Mouse (Mus musculus) c-Kit-positive CD71-negative TER-119-negative erythroid progenitor cells, embryonic 14.5 days (primary cell): ENCODE measurements at regions not wholly inside any gene's neighbourhood (a gene's known extent, or its start where the extent isn't known, plus 50 kb on each side); places are given as distances from the start of the nearest gene placed in this dataset.
"Not testable (repeated sequence)": the region's sequence is repeated elsewhere in the genome, so short reads cannot be mapped to it uniquely, and the experiment has no call there.

Experiments used
- DNase-seq: peaks from one replicate; pipeline ENCODE4 v3.0.0-alpha.2; 2013; ENCODE audit warnings: low read depth

DNA sequence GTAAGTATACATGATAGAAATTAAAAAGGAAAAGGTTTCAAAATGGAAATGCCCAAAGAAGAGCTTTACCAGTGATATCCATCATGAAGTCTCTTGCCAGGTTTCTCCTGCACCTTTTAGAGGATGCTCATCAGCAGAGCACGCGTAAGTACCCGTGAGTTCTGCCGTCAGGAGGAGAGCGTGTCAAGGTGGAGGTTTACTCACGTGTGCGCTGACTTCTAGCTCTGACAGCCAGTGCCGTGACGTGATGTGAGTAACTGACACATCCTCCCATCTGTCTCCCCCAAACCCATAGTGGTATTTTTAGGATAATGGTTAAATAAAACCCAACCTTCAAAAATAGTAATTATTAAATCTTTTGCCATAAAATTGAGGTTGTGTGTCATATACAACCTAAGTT, 55.3 kb downstream of the Adra2a start:
- no peak for DNase-seq

DNA sequence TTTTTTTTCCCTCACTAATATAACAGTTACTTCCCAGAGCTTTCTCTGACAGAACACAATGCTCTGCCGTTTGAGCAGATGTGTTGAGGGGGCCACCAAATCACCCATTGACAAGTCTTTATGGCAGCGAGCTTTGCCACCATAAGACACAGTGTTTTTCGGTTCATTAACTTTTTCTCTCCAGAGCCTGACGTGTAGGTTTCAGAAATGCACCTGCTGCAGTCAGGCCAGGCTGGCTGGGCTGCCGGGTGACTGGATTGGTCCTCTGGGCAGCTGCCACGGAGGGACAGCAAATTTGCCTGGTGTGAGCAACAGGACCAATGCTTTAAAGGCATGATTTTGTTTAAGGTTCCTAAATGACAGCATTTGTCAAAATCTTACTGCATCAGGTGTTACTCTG, 55.8 kb downstream of the Adra2a start:
- no peak for DNase-seq

GRCm38 (mm10) chr19:54106571-54106970, 62.6 kb downstream of the Adra2a start:
- no peak for DNase-seq

GRCm38 (mm10) chr19:54107103-54107821, 63.3 kb downstream of the Adra2a start:
- DNase-seq, result no peak

- DNase-seq, result no peak
Observed at GRCm38 (mm10) chr19:54110080-54110479, 66.1 kb downstream of the Adra2a start.

GRCm38 (mm10) chr19:54112691-54113090, 68.7 kb downstream of the Adra2a start:
- no peak for DNase-seq

DNA sequence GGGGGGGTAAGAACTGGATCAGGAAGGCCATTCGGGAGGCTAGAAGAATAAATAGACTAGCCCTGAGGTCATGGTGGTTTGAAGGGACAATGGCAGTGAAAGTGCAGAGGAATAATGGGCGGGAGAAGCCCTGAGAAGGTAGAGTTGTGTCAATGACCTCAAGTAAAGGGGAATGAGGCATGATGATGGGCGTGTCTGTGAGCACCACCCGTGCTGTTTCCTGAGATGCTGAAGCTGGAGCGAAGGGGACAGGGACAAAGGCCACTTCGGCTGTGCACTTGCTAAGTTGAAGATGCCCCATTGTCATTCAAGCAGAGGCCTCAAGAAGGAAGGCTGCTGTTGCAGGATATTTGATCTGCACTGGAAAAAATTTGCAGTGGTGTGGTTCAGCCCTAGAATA, 69.5 kb downstream of the Adra2a start:
- no peak for DNase-seq

DNA sequence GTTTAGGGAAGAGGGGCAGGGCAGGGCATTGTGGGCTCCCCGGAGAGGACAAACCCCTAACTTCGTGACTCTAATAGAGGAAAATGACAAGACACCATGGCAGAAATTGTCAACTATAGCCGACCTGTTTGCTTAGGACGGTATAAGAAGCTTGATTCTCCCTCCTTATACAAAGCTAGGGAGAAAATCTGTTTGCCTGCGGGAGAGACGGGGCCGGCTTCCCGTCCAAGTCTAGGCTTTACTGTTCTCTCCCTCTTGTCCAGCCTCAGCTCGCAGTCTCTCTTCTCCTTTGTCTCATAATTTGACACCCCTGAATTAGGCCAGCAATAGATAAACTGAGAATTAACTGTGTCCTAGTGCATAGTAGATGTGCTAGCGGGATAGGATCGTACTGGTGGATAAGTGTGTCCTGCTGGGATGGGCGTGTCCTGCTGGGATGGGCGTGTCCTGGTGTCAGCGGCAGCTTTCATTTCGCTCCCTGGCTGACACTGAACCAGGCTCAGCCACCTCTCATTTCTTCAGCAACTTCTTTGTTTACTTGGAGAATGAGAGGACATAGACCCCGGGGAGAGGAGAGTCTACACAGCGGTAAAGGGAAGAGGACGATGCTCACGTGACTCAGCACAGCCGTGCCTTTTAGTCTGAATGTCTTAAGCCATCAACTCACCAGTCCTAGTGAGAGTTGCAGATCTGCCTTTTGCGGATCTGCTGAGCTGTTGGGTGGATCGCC, 70.8 kb downstream of the Adra2a start:
- DNase-seq, result peak; percentile 20

- no peak for DNase-seq
Observed at GRCm38 (mm10) chr19:54115335-54115734, 71.4 kb downstream of the Adra2a start.

DNA sequence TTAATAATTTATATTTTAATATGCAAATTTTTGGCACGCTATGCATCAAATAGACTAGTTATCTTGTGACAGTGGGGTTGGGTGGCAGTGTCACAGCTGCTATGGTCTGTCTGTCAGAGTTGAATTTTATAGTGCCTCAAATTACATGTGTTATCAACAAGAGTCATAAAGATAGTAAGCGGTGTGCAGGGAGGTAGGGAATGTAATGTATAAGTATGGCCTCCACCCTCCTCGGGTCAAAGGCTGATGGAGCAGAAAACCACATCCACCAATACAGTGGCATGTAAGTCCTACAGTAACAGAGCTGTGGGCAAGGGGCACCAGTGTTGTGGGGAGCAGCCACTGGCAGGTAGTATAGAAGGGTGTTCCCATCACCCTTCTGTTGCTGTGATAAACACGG, 72.9 kb downstream of the Adra2a start:
- DNase-seq, result no peak

- no peak for DNase-seq
Observed at GRCm38 (mm10) chr19:54117676-54118075, 73.7 kb downstream of the Adra2a start.

- DNase-seq, result no peak
Observed at GRCm38 (mm10) chr19:54123586-54123985, 79.6 kb downstream of the Adra2a start.

DNA sequence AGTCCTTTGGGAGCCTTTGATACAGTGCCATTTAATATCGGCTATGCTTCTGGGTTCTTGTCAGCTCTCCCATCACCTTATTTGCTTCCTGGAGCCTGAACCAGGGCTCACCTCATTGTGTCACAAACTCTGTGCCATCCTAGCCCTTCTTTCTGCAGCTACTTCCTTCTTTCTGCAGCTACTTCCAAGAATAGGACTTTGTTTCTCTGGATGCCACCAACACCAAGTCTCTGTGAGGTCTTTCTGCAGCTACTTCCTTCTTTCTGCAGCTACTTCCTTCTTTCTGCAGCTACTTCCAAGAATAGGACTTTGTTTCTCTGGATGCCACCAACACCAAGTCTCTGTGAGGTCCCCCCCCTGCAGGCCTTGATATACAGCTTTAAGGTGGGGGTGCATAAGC, 107.8 kb downstream of the Adra2a start:
- not testable (repeated sequence) for DNase-seq

- DNase-seq, result no peak
Observed at GRCm38 (mm10) chr19:54154400-54154799, 110.4 kb downstream of the Adra2a start.

DNA sequence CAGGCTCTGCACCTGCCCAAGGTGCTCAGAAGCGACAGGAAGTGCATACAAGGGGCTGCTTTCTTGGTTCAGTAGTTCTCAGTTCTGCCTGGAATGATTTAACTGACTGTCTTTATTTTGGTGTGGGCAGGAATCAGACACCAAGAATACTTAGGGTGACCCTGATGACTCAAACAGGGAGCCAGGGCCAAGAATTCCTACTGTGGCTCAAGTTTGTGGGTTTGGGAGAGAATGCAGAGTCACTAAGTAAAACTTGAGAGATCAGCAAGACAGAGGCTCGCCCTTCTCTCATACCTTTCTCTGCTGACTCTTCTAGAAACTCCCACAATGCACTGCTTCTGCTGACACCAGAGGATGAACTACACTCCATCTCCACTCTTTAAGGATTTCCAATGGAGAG, 126.4 kb downstream of the Adra2a start:
- no peak for DNase-seq

GRCm38 (mm10) chr19:54174090-54175055, 130.4 kb downstream of the Adra2a start:
- no peak for DNase-seq

DNA sequence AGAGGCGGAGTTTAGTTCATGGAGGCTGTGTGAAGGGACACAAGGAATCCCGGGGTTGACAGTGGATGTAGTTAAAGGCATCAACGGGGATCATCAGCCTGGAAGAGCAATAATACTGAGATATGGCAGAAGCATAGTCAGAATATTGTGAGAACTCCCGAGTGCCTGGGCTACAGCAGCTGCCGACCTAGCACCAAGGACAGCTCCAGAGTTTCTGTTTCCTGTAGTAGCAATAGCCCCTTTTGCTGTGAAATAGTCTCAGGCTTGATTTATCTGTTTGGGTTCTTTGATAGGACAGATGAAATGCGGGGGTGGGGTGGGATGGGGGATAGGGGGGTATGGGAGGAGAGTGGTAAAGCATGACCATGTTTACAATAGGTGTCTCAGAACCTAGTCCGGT, 131.8 kb downstream of the Adra2a start:
- peak; percentile 14 for DNase-seq

DNA sequence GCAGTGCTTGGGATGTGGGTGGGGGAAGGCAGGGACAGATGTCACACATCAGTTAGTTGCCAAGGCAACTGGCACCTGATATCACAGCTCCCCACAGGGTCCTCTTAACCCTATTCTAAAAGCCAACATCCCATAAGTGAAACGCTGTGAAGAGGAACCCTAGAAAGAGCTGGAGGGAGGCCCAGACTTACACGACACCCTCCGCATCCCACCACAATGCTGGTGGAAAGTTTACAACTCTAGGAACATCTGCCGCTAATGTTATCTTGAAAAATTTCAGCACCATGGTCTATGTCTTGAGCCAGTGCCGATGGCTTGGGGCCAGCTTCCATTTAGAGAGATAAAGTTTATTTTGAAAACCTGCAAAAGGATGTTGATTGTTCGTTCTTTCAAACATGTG, 133.5 kb downstream of the Adra2a start:
- DNase-seq, result no peak

DNA sequence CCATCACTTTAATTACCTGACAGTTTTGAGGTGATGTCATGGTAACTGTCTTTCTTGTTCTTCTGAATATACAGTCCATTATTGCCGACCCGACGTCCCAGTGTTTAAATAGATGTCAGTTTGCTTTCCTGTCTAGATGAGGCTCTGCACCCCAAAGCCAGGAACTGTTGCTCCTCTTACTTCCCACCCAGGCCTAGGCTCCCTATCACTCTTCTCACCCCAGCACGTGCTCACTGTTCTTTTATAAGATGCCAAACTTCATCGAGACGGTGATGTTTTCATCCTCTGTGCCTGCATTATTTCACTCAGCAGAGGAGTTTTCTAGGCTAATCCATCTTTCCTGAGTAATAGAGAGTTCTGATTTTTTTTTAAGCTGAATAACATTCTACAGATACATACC, 156.5 kb downstream of the Adra2a start:
- DNase-seq, result no peak

DNA sequence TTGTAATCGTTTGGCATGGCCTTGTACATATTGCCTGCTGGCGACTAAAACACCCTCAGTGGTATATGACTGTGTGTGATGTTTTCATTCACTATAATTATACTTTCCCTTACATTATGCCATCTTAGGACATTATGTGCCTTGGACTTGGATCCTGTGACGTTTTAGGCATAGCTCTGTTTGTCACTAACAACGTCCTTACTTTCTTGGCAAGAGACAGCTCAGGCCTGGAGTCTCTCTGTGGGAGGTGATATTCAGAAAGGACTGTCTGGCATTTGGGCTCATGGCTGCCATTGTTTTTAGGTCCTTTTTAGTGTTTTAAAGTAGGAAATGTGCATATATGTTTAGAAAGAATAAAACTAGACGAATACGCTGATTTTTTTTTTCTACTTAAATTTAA, 158.5 kb downstream of the Adra2a start:
- DNase-seq, result no peak

DNA sequence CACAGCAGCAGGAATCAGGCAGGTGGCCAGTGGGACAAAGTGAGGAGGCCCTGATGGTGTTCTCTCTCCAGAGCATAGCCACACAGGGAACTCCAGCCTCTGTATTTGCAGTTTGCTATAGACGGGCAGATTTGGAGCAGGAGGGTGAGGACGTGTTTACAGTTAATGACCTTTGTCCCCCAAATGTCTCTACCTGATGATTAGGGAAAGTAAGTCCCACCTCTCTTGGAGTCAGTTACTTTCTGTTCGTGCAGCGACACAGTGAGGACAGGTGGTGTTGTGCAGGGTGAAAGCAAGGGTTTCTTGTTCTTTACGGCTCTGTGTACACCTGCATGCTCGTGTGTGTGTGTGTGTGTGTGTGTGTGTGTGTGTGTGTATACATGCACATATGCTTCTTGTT, 162.9 kb downstream of the Adra2a start:
- DNase-seq, result no peak

- DNase-seq, result no peak
Observed at GRCm38 (mm10) chr19:54212169-54212568, 168.2 kb downstream of the Adra2a start.

DNA sequence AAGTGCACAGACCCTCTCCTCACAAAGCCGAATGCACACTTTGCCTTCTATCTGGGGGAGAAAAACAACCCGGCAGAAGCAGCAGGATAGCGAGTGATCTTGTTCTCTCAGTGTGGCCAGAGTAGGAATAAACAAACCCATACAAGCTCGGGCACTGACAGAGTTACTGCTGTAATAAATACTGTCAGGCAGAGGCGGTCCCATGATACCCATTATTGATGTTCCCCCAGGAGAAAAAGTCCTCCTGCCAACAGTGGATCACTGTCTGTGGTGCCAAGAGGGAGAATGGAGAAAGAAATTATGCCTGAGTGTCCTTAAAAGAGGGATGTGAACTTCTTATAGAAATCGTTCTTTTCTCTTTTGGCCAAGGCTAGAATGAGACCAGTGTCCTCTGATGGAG, 200.2 kb downstream of the Adra2a start:
- DNase-seq, result no peak
